Mouse (Mus musculus): ENCODE measurements around the gene Zpr1. TPM values are rescaled to one million over a fixed set of nuclear protein-coding genes. Genes with fewer than 3 reads are reported as not detected.

The Zpr1 gene
- total RNA-seq, 2 experiments from 2014 or later: 27.9 to 28.5 TPM

DNA sequence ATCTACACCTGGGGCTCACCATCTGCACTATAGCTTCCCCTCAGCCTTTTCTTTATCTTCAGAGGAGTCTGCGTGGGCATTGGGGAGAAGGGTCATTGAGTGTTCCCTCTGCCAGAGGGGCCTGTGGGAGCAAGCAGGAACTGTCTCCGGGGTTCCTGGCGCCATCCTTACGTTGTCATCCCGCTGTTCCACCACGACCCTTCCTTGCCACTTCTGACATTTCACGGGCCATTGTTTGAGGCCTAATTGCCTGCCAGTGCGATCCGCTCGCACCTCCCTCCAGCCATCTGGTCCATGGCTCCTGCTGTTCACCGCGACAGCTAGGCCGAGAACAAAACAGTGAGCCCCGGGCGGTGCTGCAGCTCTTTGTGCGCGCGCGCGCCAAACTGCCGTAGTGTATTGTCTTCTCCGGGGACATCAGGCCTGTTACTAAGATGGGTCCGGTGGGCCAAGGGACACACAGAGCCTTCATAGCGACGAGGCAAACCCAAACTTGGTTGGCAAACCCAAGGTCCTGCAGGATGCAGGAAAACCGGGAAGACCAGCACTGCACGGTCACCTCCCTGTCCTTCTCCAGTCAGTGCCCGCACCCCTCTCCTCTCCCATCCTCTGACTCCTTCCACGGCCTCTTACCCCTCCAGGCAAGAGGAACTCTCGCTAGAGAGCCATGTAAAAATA is 55.8 kb downstream of the Zpr1 start:
- DNase-seq (ENCODE audit: low spot score): no peak

- DNase-seq (ENCODE audit: low spot score): no peak
Measured at GRCm38 (mm10) chr9:46329250-46329648, 56.4 kb downstream of the Zpr1 start.

GRCm38 (mm10) chr9:46329801-46330585 is 57.1 kb downstream of the Zpr1 start:
- DNase-seq (ENCODE audit: low spot score): no peak

- no peak for DNase-seq (ENCODE audit: low spot score)
Measured at GRCm38 (mm10) chr9:46330586-46330895, 57.7 kb downstream of the Zpr1 start.

DNA sequence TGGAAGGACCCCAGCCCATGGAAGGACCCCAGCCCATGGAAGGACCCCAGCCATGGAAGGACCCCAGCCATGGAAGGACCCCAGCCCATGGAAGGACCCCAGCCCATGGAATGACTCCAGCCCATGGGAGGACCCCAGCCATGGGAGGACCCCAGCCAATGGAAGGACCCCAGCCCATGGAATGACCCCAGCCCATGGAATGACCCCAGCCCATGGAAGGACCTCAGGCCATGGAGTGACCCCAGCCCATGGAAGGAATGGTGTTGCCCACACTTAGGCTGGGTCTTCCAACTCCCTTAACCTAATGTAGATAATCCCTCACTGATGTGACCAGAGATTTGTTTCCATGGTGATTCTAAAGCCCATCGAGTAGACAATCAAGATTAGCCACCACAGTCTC is 58.4 kb downstream of the Zpr1 start:
- DNase-seq (ENCODE audit: low spot score): no peak

Other genes starting within 250 kb of the Zpr1 start
- 1 to 10 TPM in 1 of 2 experiments, not detected in 1; 3.5 TPM for gene Apoa1, start 44.5 kb upstream of the Zpr1 start, total RNA-seq (2021)
- 1 to 10 TPM in 1 of 2 experiments, not detected in 1; 1.8 TPM for gene Apoc3, start 37.4 kb upstream of the Zpr1 start, total RNA-seq (2021)
- not detected for gene Apoa4, start 32.4 kb upstream of the Zpr1 start, total RNA-seq (2021)
- gene Apoa5, start 4.4 kb upstream of the Zpr1 start, total RNA-seq (2021): under 1 TPM in 1 of 2 experiments, not detected in 1; 1.00 TPM
- gene Bud13, start 9.9 kb downstream of the Zpr1 start, total RNA-seq (2021): 10 to 100 TPM; 10.1 to 12.9 TPM
- gene 4931429L15Rik, start 46.9 kb downstream of the Zpr1 start, total RNA-seq (2021): not detected

Measured in gastrocnemius, adult 18-20 months (tissue).